Mouse (Mus musculus) left cerebral cortex, postnatal 36 days (tissue): ENCODE measurements around the gene Srgap3. TPM values are rescaled to one million over a fixed set of nuclear protein-coding genes. Genes with fewer than 3 reads are reported as not detected.

Experiments
- DNase-seq, 2 experiments: peaks; one replicate each; pipeline ENCODE4 v3.0.0; 2021 to 2022; ENCODE audit warnings: low spot score in 2 of 2, mixed read lengths in 1 of 2
- intact Hi-C: fragments of 180-260 bp; cut with DNase I; formaldehyde crosslinking; loops from one replicate; pipeline ENCODE4 v1.15.1; 2025
- total RNA-seq, 2 experiments: library from RNA; stranded (reverse); gene quantifications; 2 replicates each; pipeline ENCODE4 v1.2.3; 2021

The Srgap3 gene
- total RNA-seq, 2 experiments from 2014 or later = 191 to 230 TPM

DNA sequence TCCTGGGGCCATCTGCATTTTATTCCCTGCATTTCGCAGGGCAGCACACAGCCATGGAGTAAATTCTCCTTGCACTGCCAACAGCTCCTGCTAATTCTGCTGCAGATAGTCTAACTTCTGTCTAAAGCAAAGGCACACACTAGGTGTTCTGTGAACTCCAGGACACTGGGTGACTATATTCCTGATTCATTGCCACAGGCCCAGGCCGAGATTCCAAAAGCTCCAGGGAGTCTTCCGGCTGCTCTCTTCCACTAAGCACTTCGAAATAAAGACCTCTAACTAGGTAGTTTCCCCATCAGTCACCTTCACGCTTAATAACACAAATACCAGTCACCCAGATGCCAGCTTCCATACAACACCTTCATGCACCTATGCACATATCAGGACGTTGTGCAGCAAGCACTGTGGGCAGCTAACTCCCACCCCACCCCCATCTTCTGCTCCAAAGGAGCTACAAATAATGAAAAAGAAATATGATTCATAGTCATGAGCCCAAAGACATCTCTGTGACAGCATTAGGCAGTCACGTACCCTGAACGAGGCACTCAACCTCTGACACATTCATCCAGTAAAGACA lies 26.4 kb downstream of the Srgap3 start:
- intact Hi-C loops = no loop called here
- DNase-seq = no peak

DNA sequence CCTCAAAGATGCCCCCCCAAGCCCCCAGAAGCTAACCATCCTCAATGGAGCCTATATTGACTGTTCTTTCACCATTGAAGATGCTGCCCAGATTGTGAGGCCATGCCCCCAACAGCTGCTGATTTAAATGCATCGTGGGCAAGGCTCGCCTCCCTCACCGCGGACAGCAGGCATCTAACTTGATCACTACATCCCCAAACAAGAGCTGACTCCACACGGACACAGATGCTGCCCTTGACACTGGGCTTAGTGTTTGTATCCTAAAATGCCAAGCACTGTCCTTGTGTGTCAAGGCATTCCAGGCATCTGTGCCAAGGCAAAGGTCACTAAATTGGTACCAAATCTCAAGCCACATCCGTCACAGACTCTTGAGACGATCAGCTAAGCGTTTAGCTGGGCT lies 29.3 kb downstream of the Srgap3 start:
- DNase-seq = no peak
- intact Hi-C loops = no loop called here

DNA sequence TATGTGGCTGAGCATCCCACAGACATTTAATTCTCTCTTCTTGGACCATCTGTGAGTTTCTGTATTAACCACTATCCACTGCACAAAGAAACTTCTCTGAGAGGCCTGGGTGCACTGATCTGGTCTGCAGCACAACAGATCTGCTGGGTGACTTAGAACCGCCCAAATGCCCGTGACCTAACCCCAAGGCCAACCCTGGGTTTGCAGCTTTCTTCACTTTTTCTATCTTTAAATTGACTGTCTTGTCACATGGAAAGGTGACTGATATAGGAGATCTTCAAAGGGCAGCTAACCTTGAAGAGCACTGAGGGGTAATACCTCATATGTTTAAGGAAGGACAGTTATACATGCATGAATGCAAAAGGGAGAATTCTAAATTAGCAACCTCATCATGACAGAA lies 30.8 kb downstream of the Srgap3 start:
- DNase-seq = no peak
- intact Hi-C loops = no loop called here

DNA sequence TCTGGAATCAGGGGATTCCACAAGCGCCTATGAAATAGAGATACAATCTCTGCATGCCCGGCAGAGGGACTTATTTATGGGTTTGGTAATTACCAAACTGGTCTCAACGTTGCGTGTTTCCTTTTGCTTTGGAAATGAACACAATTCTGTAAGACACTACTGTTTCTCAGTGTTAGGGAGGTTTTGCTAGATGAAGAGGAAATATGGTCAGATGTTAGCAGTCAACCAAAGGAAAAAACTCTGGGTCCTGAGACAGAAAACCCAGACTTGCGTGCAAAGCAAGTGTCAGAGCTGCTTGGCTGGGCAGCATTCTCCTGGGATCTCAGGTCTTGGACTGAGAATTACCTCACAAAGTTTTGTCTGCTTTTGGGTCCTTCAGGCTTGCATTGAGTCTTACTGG lies 34.5 kb downstream of the Srgap3 start:
- no peak for DNase-seq
- intact Hi-C loops = no loop called here

DNA sequence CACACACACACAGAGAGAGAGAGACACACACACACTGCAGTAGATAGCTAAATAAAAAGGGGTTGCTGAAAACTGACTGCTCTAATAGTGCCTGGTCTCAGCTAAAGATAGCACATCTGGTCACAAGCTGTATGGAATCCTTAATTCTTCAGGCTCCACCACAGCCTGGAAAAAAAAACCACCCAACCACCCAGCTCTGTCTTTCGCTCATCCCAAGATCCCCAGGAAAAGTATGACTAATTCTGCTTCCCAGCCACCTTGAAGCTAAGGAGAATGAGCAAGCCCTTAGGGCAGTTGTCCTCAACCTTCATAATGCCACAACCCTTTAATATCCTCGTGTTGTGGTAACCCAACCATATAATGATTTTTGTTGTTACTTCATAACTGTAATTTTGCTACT lies 37.4 kb downstream of the Srgap3 start:
- no peak for DNase-seq
- intact Hi-C loops = no loop called here

DNA sequence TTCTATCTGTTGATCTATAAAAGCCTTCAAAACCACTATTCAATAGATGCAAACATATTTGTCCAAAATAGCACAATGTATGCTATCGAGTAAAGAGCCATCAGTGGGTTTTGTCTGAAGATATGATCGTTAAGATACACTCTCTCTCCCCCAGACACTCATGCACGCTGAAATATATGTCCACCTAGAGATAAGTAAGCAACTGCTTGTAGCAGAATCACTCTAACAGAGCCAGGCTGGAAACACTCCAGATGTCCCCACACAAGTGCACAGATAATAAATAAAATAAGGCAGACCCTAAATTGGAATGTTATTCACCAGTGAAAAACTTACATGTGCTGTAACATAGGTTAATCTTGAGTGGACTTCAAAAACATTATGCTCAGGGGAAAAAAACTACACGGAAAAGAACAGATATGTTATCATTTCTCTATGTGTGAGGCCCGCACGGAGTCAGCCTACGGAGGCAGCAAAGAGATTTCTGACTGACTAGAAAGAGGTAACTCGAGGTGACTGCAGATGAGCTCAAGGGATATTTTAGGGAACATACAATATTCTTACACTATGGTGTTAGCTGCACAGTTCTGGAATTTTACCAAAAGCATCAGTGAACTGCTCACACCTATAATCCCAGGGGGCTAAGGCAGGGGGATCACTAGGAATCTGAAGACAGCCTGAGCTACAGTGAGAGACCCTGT lies 39.0 kb downstream of the Srgap3 start:
- DNase-seq = no peak

DNA sequence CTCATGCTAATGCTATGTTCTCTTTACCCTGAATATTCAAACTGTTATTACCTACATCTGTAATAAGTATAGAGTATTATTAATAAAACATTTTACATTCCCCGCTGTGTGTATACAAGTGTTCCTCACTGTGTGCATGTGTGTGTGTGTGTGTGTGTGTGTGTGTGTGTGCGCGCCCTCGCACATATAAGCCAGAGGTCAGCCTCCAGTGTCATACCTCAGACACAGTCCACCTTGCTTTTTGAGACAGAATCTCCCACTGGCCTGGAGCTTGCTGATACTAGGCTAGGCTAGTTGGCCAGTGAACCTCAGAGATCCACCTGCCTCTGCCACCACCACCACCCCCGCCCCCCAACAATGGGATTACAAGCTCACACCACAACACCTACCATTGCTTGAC lies 43.3 kb downstream of the Srgap3 start:
- intact Hi-C loops = loop anchor here (5.0 kb wide), 1 partner anchor 44 kb away; the partner anchor contains the start of gene Srgap3
- no peak for DNase-seq

More for the DNA sequence above, 39.0 kb downstream of the Srgap3 start:
- intact Hi-C loops = no loop called here

DNA sequence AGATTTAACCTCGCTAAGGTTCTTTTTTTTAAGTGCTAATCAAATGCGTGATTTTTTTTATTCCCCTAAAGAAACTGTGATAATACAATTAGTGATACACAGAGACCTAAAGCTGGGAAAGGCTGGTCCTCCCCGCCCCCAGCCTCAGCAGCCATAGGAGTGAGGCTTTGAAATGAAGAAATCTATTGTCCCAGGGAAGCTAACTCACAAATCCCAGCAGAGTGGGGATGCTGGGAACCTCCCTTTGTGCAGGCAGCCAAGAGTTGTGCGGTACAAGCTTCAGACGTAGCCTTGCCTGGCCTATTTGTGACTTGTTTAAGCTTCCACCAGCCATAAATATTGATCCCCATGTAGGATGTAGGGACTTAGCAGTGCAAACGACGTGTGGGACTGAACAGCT lies 43.8 kb downstream of the Srgap3 start:
- no peak for DNase-seq
- intact Hi-C loops = loop anchor here (5.0 kb wide), 1 partner anchor 44 kb away; the partner anchor contains the start of gene Srgap3

DNA sequence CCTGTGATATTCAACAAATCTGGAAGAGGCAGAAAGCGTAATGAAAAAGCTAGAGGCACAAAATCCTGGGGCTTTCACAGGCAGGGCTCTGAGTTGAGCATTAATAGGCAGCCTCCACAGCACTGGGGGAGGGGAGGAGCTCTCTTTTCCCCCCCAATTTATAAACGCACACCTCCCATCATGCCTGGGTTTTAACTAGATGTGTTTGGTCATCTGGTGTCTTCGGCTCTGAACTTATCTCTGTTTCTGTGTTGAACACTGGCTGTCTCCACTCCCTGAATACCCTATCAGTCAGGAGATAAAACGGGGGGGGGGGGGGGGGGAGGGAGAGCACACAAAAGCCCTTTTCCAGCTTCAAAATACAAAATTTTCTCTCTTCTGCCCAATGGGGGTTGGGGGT lies 44.3 kb downstream of the Srgap3 start:
- intact Hi-C loops = loop anchor here (5.0 kb wide), 1 partner anchor 45 kb away; the partner anchor contains the start of gene Srgap3
- DNase-seq = no peak

DNA sequence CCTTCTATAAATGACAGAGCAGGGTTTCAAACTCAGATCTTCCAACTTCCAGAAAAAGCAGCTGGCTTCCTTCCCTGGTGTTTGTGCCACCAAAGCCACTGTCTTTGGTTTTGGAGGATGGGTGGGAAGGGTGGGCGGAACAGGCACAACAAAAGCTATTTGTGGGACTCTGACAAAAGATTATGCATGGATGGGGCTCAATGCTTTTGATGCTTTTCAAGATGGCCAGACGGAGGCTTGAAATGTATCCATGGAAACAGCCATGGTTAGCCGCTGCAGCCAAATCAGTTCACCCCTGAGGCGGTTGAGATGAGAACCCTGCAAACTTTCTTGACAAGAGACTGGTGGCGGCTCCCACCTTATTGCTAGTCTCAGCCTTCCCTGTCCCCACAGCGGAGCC lies 46.8 kb downstream of the Srgap3 start:
- intact Hi-C loops = loop anchor here (5.0 kb wide), 1 partner anchor 47 kb away; the partner anchor contains the start of gene Srgap3
- DNase-seq = peak in 1 of 2 experiments; percentile 43

DNA sequence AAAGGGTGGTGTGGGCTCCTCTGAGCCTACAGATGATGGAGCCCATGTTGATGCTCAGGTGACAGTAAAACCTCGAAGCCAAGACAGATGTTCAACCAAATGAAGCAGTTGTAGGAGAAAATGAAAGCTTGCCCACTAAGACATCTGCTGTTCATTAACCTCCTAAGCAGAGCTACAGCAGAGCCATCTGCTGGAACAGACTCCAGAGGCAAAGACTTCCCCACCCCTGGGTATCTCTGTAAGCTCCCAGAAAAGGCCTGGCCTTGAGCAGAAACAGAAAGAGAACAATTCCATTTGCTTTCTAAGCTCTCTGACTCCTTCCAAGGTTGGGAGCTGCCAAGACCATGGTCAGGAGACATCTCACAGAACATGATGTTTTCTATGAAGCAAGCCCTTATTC lies 47.4 kb downstream of the Srgap3 start:
- intact Hi-C loops = loop anchor here (5.0 kb wide), 1 partner anchor 48 kb away; the partner anchor contains the start of gene Srgap3
- DNase-seq = no peak

DNA sequence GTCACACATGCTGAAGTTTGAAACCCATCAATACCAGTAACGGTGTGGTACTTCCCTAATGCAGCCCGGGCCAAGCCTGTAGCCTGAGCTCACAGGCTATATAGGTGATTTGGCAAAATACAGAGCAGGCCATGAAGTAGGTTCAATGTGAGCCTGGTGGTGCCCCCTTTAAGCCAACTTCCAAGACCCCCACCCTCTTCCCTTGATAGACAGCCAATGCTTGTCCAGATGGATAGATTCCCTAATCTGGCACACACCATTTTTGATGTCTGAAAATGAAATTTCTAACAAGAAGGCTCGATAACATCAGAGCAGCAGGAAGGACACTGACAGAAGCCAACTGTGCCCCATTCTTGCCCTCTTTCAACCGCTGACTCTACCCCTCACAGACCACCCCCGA lies 47.8 kb downstream of the Srgap3 start:
- intact Hi-C loops = no loop called here
- DNase-seq = no peak

DNA sequence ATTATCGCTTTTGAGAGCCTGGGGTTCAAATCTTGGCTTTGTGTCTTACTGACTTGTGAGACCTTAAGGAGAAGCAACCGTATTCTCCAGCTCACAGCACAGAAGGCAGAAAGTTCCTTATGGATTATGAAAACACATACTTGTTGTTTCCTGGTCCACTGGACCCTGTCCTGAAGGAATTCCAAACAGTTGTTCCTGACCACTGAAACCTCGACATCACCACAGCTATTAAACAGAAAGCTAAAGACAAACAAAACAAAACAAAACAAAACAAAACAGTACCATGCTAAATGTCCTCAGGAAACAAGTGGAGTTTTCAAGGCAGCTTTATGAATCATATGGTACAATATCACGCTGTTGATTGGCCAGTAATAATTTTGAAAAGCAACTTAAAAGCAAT lies 48.6 kb downstream of the Srgap3 start:
- intact Hi-C loops = no loop called here
- DNase-seq = no peak

DNA sequence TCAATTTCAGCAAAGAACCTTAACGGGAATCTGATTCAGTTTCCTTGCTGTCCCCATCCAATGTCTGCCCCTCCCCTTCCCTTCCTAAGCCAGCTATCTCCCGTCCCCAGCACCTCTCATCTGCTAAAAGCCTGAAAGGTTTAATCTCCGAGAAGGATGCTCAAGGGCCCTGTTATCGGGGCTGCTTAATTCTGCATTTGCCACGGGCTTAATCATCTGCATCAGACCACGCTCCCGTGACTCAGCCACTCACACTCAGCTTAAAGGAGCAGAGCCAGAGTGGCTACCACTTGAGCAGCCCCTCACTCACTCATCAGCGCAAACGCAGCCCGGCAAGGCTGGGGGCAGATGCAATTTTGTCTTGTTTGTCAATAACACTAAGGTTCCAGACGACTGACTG lies 50.7 kb downstream of the Srgap3 start:
- intact Hi-C loops = no loop called here
- no peak for DNase-seq

DNA sequence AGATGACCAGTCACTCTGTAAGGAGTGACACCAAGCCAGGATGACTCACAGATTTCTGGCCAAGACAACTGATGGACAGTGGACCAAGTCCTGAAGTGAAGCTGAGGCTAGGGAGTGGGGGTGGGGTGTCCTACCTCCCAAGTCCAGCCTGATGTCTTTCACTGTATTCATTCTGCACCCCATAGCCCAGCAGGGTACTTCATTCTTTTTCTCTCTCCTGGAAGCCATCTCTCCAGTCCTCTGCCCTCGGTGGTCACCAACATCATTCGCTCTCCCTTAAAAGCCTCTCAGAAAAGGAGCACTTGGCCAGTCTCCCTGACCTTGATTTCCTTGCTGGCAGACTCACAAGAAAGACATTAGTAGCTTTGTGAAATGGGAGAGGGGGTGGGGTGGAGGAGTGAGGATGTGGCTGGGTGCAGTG lies 56.7 kb downstream of the Srgap3 start:
- intact Hi-C loops = no loop called here

DNA sequence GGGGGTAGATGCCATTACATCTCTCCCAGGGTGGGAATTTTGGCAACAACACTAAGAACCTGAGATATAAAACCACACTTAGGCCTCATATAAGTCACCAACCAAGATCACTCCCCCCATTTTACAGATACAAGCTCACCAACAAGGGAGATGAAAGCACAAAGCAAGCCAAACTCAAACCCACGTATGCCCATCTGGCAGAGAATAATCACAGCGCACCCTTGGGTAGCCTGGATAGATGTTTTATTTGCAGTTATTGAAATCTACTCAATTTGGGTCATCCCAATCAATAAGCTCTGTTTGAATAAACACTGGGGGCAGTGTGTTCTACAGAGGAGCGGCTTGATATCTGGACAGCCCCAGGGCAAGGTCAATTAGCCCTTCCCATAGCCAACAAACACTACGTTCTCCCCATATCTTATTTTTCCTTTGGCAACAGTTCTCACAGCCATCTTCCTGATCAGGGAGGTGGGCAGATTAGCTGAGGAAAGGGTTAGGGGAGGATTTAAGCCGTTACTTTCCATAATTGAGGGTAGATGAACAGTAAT lies 63.4 kb downstream of the Srgap3 start:
- DNase-seq = no peak
- intact Hi-C loops = loop anchor here (5.0 kb wide), 3 partner anchors 61 to 141 kb away; partner anchors contain the start of gene Srgap3

More for the DNA sequence above, 56.7 kb downstream of the Srgap3 start:
- DNase-seq = no peak

DNA sequence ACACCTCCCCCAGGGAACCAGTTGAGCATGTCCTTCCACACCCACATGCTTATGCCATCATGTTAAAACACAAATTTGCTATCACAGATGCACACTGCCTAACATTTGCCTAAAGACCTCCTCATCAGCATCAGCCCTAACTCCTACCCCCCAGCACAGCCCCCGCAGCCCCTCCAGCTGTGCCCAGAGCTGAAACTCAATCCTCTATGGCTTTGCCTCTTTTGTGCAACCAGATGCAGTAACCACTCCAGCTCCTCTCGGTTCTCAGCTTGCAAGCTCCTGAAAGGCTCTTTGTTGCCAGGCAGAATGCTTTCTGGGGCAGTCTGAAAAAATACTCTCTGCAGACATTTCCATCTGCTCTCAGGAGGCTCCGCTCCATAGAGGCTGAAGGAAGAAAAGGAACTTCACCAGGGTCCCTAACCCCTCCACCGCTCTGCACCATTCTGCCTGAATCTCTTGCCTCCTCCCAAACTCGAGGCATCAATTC lies 67.0 kb downstream of the Srgap3 start:
- intact Hi-C loops = loop anchor here (5.0 kb wide), 3 partner anchors 58 to 138 kb away; partner anchors contain the start of gene Srgap3

DNA sequence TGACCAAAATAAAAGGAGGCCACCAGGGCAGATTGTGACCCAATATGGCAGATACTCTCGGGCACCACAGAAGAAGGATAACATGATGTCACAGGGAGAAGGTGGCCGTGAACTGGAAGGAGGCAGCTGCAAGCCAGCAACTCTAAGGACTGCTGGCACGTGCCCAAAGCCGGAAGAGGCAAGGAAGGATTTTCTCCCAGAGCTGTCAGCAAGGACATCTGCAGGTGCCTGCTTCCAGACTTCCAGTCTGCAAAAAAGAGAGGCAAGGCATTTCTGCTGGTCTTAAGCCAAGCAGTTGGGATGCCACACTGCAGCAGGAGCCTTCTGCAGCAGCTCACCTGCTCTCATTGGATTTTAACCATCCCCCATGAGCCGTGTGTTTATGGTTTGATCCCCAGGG lies 67.9 kb downstream of the Srgap3 start:
- DNase-seq = peak; percentile 43 to 50
- intact Hi-C loops = no loop called here

More for the DNA sequence above, 67.0 kb downstream of the Srgap3 start:
- DNase-seq = peak; percentile 70 to 73

DNA sequence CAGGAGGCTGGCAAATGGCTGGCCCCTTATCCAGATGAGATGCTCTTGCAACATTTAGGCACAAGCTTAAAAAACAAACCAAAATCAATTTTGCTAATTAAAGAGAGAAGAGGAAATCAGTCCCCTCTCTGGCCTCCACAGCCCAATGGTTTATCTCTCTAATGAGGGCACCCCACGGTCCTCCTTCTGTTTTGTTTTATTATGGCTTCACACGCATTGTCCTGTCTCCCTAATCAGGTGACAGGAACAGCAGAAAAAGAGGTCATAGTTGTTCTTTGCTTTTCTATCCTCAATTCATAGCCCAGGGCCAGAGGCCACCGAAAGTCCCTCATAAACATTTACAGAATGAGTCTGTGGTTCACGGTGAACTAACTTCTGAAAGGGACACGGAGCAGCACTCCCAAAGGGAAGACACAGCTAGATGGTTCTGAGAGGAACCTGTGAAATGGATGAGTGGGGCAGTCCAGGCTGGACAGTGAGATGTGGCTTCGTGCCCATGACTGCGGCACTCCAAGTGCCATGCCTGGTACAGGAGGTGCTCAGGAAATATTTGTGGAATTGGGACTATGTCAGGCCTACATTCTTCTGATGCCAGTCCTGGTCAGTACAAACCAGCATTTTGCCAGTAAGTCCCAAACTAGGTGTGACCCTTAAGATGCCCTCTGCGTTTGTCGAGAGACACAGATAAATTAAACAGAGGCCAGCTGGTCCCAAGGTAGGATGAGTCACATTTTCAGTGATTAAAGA lies 73.8 kb downstream of the Srgap3 start:
- DNase-seq = no peak
- intact Hi-C loops = no loop called here

DNA sequence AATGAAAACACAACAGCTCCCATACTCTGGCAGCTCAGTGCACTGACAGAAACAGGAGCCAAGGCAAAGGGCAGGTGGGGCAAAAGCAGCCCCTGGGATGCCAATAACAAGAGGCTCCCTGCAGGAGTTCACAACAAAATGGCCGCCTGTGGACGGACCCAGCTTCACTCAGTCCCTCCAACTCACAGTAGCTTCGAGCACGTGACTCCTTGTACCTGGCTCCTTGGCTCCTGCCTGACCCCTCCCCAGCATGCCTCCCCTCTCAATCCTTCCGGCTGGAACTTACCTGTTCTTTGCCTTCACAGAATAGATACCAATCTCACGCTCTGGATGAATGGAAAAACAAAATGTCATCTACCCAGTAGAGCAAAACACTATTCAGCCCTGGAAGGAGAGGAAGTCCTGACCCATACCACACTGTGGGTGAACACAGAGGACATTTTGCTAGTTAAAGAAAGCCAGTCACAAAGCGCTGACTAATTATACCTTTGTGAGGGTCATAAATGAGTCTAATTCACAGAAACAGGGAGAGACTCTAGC lies 75.8 kb downstream of the Srgap3 start:
- intact Hi-C loops = no loop called here
- no peak for DNase-seq
